Mouse (Mus musculus) CH12.LX (cell line): Measurements from ENCODE around the gene Psme1. TPM values are rescaled to one million over a fixed set of nuclear protein-coding genes. Genes with fewer than 3 reads are reported as not detected.

Source experiments
- DNase-seq: peaks from one replicate; pipeline ENCODE4 v3.0.0-alpha.2; 2013; ENCODE audit errors: extremely low read depth
- H3K27ac ChIP-seq: 2 replicates; pipeline ENCODE4 v1.5.1; 2012; ENCODE audit warnings: low read depth, mild to moderate bottlenecking, control low read depth, moderate library complexity; ENCODE audit not compliant: insufficient read depth
- H3K27me3 ChIP-seq: replicated peaks from 2 replicates; pipeline ENCODE3; 2012; ENCODE audit warnings: inconsistent platforms
- H3K36me3 ChIP-seq, 2 experiments: replicated peaks in 1 of 2; 2 replicates each; pipeline versions ENCODE3 to v1.6.1; 2012; ENCODE audit warnings: inconsistent platforms in 1 of 2, low read length in 1 of 2, mild to moderate bottlenecking in 1 of 2, mixed read lengths in 1 of 2, moderate library complexity in 1 of 2; ENCODE audit not compliant: control insufficient read depth in 1 of 2, insufficient read depth in 1 of 2
- H3K4me1 ChIP-seq, 2 experiments: 2 replicates each; pipeline ENCODE4 v1.6.1; 2012; ENCODE audit warnings: inconsistent platforms in 1 of 2, moderate library complexity in 1 of 2; ENCODE audit not compliant: insufficient read depth in 2 of 2, control insufficient read depth in 1 of 2
- H3K4me2 ChIP-seq: 2 replicates; pipeline ENCODE4 v1.6.1; 2012; ENCODE audit warnings: low read depth, mild to moderate bottlenecking, control low read depth; ENCODE audit not compliant: poor library complexity, insufficient read depth, severe bottlenecking
- H3K4me3 ChIP-seq, 3 experiments: fragments of 150-350 bp in 1 of 3; sonication (generic) in 1 of 3; replicated peaks in 1 of 3; 2 replicates each; pipeline versions ENCODE3 to v1.5.1; 2011 to 2012; ENCODE audit warnings: low read depth in 2 of 3, low read length in 2 of 3, mild to moderate bottlenecking in 2 of 3, moderate library complexity in 2 of 3, control low read depth in 1 of 3, improper control_type of control experiment in 1 of 3, inconsistent platforms in 1 of 3, mixed read lengths in 1 of 3; ENCODE audit not compliant: poor library complexity in 1 of 3
- H3K79me2 ChIP-seq: replicated peaks from 2 replicates; pipeline ENCODE4 v1.6.1; 2012; ENCODE audit warnings: mild to moderate bottlenecking, moderate library complexity; ENCODE audit not compliant: control insufficient read depth, poor library complexity, insufficient read depth, severe bottlenecking; ENCODE audit errors: extremely low read depth
- H3K9ac ChIP-seq: 2 replicates; pipeline ENCODE4 v1.6.1; 2012; ENCODE audit warnings: low read depth, mild to moderate bottlenecking, control low read depth, moderate library complexity; ENCODE audit not compliant: insufficient read depth
- H3K9me3 ChIP-seq: replicated peaks from 2 replicates; pipeline ENCODE3; 2012; ENCODE audit warnings: low read length, inconsistent platforms, mixed read lengths
- CHD1 ChIP-seq: IDR thresholded peaks from 2 replicates; pipeline ENCODE4 v1.6.1; 2012; ENCODE audit warnings: low read depth, low read length, improper control_type of control experiment, inconsistent platforms
- CTCF ChIP-seq, 2 experiments: IDR thresholded peaks in 1 of 2; conservative IDR thresholded peaks in 1 of 2; 2 replicates each; pipeline ENCODE4 v1.5.1; 2011 to 2012; ENCODE audit warnings: low read depth in 2 of 2, low read length in 2 of 2, improper control_type of control experiment in 1 of 2, inconsistent platforms in 1 of 2, mild to moderate bottlenecking in 1 of 2, moderate library complexity in 1 of 2
- E2F4 ChIP-seq: IDR thresholded peaks from 2 replicates; pipeline ENCODE4 v1.6.1; 2011; ENCODE audit warnings: low read depth, low read length, improper control_type of control experiment; ENCODE audit not compliant: insufficient replicate concordance
- ETS1 ChIP-seq: conservative IDR thresholded peaks from 2 replicates; pipeline ENCODE4 v1.6.1; 2012; ENCODE audit warnings: low read depth, mild to moderate bottlenecking, inconsistent platforms, low read length, improper control_type of control experiment, moderate library complexity
- HCFC1 ChIP-seq: IDR thresholded peaks from 2 replicates; pipeline ENCODE4 v1.6.1; 2012; ENCODE audit warnings: low read depth, mild to moderate bottlenecking, inconsistent platforms, low read length, improper control_type of control experiment
- JUN ChIP-seq: IDR thresholded peaks from 2 replicates; pipeline ENCODE4 v1.6.1; 2011; ENCODE audit warnings: low read depth, mild to moderate bottlenecking, low read length, improper control_type of control experiment, moderate library complexity; ENCODE audit not compliant: insufficient read depth
- JUND ChIP-seq: conservative IDR thresholded peaks from 2 replicates; pipeline ENCODE4 v1.6.1; 2011; ENCODE audit warnings: low read depth, low read length, improper control_type of control experiment
- KAT2A ChIP-seq: IDR thresholded peaks from 2 replicates; pipeline ENCODE4 v1.6.1; 2012; ENCODE audit warnings: low read length, improper control_type of control experiment, inconsistent platforms; ENCODE audit not compliant: insufficient replicate concordance
- MAX ChIP-seq: IDR thresholded peaks from 2 replicates; pipeline ENCODE4 v1.6.1; 2011; ENCODE audit warnings: low read length, improper control_type of control experiment
- MXI1 ChIP-seq: IDR thresholded peaks from 2 replicates; pipeline ENCODE4 v1.6.1; 2011; ENCODE audit warnings: mild to moderate bottlenecking, low read depth, low read length, improper control_type of control experiment
- NELFE ChIP-seq: IDR thresholded peaks from 2 replicates; pipeline ENCODE4 v1.6.1; 2011; ENCODE audit warnings: low read depth, low read length, improper control_type of control experiment
- POLR2A ChIP-seq: IDR thresholded peaks from 2 replicates; pipeline ENCODE4 v1.6.1; 2011; ENCODE audit warnings: low read depth, mild to moderate bottlenecking, improper control_type of control experiment, low read length
- POLR2AphosphoS2 ChIP-seq: IDR thresholded peaks from 2 replicates; pipeline ENCODE4 v1.6.1; 2011; ENCODE audit warnings: low read depth, low read length, improper control_type of control experiment
- RAD21 ChIP-seq: IDR thresholded peaks from 2 replicates; pipeline ENCODE4 v1.6.1; 2011; ENCODE audit warnings: low read depth, mild to moderate bottlenecking, low read length, improper control_type of control experiment, moderate library complexity
- RCOR1 ChIP-seq: conservative IDR thresholded peaks from 2 replicates; pipeline ENCODE4 v1.6.1; 2012; ENCODE audit warnings: low read depth, mild to moderate bottlenecking, inconsistent platforms, low read length, improper control_type of control experiment
- SMC3 ChIP-seq: IDR thresholded peaks from 2 replicates; pipeline ENCODE4 v1.6.1; 2011; ENCODE audit warnings: low read depth, low read length, improper control_type of control experiment
- TBP ChIP-seq: conservative IDR thresholded peaks from 2 replicates; pipeline ENCODE4 v1.6.1; 2011; ENCODE audit warnings: low read depth, low read length, improper control_type of control experiment
- TCF12 ChIP-seq: IDR thresholded peaks from 2 replicates; pipeline ENCODE4 v1.6.1; 2014; ENCODE audit warnings: low read depth, mild to moderate bottlenecking, inconsistent platforms, low read length, improper control_type of control experiment
- ZNF384 ChIP-seq: IDR thresholded peaks from 2 replicates; pipeline ENCODE4 v1.6.1; 2012; ENCODE audit warnings: low read depth, low read length, improper control_type of control experiment, inconsistent platforms
- dilution Hi-C: fragments of 300-500 bp; cut with MboI; formaldehyde crosslinking; loops from 2 replicates; pipeline ENCODE4 v1.14.3; 2020; ENCODE audit warnings: low sequenced_read_pairs; ENCODE audit not compliant: extremely low pct_unique_long_range_greater_than_20kb, extremely low pct_ligation_motif_present
- in situ Hi-C: fragments of 300-500 bp; cut with MboI; formaldehyde crosslinking; loops from 3 replicates; pipeline ENCODE4 v1.14.3; 2019; ENCODE audit warnings: low sequenced_read_pairs, low pct_ligation_motif_present, low pct_unique_long_range_greater_than_20kb, mixed read lengths
- polyA plus RNA-seq: library from polyadenylated mRNA; unstranded; fragments of >175 nt; gene quantifications from 2 replicates; pipeline ENCODE4 v1.2.1, GENCODE M21; 2012; ENCODE audit warnings: low read depth; ENCODE audit not compliant: insufficient read length
- total RNA-seq, 2 experiments: library from RNA; depleted of rRNA; stranded (reverse); fragments of 300-350 nt in 1 of 2; fragments of >200 nt in 1 of 2; gene quantifications; 2 replicates each; pipeline ENCODE4 v1.2.3; 2012 to 2014

Psme1 gene
- total and polyA plus RNA-seq, 3 experiments = 335 to 740 (median 377) TPM

GRCm38 (mm10) chr14:55563249-55563648, 14.7 kb upstream of the Psme1 start:
- H3K4me2 ChIP-seq = no peak overlapping the region
- peaks cover 41 to 64% of the 10 kb centered on the region in 2 experiments for H3K36me3 ChIP-seq
- TF ChIP-seq CHD1 (no peak), POLR2A (no peak), TBP (no peak), ZNF384 (no peak), RCOR1 (no peak), MXI1 (no peak), NELFE (no peak), MAX (no peak), HCFC1 (no peak), POLR2AphosphoS2 (no peak), KAT2A (no peak), JUN (no peak), E2F4 (no peak), JUND (no peak), TCF12 (no peak), ETS1 (no peak)
- no peaks in the 10 kb centered on the region for H3K27me3 ChIP-seq
- peaks cover 7 to 16% of the 10 kb centered on the region in 2 experiments for H3K4me1 ChIP-seq
- no peak overlapping the region for H3K9ac ChIP-seq
- H3K27ac ChIP-seq = no peak overlapping the region
- no peaks in the 10 kb centered on the region for H3K9me3 ChIP-seq
- H3K79me2 ChIP-seq = peaks cover 5% of the 10 kb centered on the region; the same call in 1 of the 2 replicates
- no peak overlapping the region for H3K4me3 ChIP-seq
- in situ Hi-C loops = no loop called here
- dilution Hi-C loops = no loop called here
- no peak for DNase-seq

DNA sequence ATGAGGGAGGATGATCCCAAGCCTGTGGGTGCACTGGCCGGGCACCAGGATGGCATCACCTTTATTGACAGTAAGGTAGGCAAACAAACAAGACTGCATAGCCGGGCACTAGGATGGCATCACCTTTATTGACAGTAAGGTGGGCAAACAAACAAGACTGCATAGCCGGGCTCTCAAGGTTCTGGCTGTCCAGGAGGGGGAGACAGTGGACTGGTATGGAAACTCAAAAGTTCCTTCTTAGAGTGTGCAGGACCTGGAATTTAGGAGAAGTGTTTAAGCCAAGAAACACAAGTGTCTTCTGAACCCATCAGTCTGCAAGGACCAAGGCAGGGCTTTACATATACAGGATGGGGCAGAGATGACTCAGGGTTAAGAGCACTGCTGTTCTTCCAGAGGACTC, 12.2 kb upstream of the Psme1 start:
- H3K27me3 ChIP-seq = no peaks in the 10 kb centered on the region
- no peak overlapping the region for H3K27ac ChIP-seq
- H3K4me3 ChIP-seq = no peak overlapping the region
- no peak overlapping the region for H3K9ac ChIP-seq
- in situ Hi-C loops = no loop called here
- H3K4me1 ChIP-seq = peaks cover 7 to 13% of the 10 kb centered on the region in 2 experiments
- H3K9me3 ChIP-seq = no peaks in the 10 kb centered on the region
- H3K4me2 ChIP-seq = no peak overlapping the region
- dilution Hi-C loops = no loop called here
- H3K79me2 ChIP-seq = 0 out of 2 replicates have a peak, but pooled peaks cover 4% of the 10 kb centered on the region
- TF ChIP-seq SMC3 = peak; percentile 34
- no peak for TF ChIP-seq ZNF384
- no peak for TF ChIP-seq HCFC1
- TF ChIP-seq CTCF (conservative IDR thresholded peaks at IDR 0.05 in 1 of 2, IDR thresholded peaks at IDR 0.05 in 1 of 2; ENCODE audit: low read depth in 2 of 2, low read length in 2 of 2) = peak in 1 of 2 experiments; percentile 54; a peak in 2 of 4 replicates
- TF ChIP-seq RAD21 = peak; percentile 48
- TF ChIP-seq, all 38 proteins: peak for 3
- no peak for DNase-seq
- peaks cover 54 to 86% of the 10 kb centered on the region in 2 experiments for H3K36me3 ChIP-seq
